Mouse (Mus musculus) forebrain, embryonic 14.5 days (tissue): Measurements from ENCODE around the gene Cacna2d2. TPM values are rescaled to one million over a fixed set of nuclear protein-coding genes. Genes with fewer than 3 reads are reported as not detected.

ENCODE experiments used
- ATAC-seq: fragments of 200-750 bp; cut with Nextera tagmentation; 2 replicates; pipeline ENCODE4 v1.8.0; 2017; ENCODE audit warnings: mild to moderate bottlenecking, moderate library complexity
- DNase-seq: peaks from one replicate; pipeline ENCODE4 v3.0.0-alpha.2; 2015; ENCODE audit warnings: low spot score
- H3K27ac ChIP-seq: fragments of 300-500 bp; sonication (generic); 2 replicates; pipeline ENCODE4 v1.5.1; 2014; ENCODE audit warnings: low read depth, mild to moderate bottlenecking, control low read depth, low read length, moderate library complexity
- H3K27me3 ChIP-seq: fragments of 300-500 bp; sonication (generic); replicated peaks from 2 replicates; pipeline ENCODE4 v1.6.1; 2014; ENCODE audit warnings: low read length, control low read depth, mixed read lengths; ENCODE audit not compliant: control insufficient read depth, insufficient read depth
- H3K36me3 ChIP-seq: fragments of 300-500 bp; sonication (generic); 2 replicates; pipeline ENCODE4 v1.6.1; 2014; ENCODE audit warnings: low read length, control low read depth; ENCODE audit not compliant: control insufficient read depth, insufficient read depth
- H3K4me1 ChIP-seq: fragments of 300-500 bp; sonication (generic); 2 replicates; pipeline ENCODE4 v1.6.1; 2014; ENCODE audit warnings: antibody characterized with exemption, low read length, control low read depth; ENCODE audit not compliant: control insufficient read depth, insufficient read depth
- H3K4me2 ChIP-seq: fragments of 300-500 bp; sonication (generic); 2 replicates; pipeline ENCODE4 v1.6.1; 2014; ENCODE audit warnings: mild to moderate bottlenecking, control low read depth, low read length
- H3K4me3 ChIP-seq: fragments of 300-500 bp; sonication (generic); 2 replicates; pipeline ENCODE4 v1.5.1; 2014; ENCODE audit warnings: low read depth, low read length, control low read depth
- H3K9ac ChIP-seq: fragments of 300-500 bp; sonication (generic); 2 replicates; pipeline ENCODE4 v1.6.1; 2014; ENCODE audit warnings: mild to moderate bottlenecking, low read length, control low read depth, moderate library complexity
- H3K9me3 ChIP-seq: fragments of 300-500 bp; sonication (generic); replicated peaks from 2 replicates; pipeline ENCODE4 v1.6.1; 2016; ENCODE audit warnings: low read length, control low read depth, mixed read lengths; ENCODE audit not compliant: control insufficient read depth
- WGBS: fragments of 180-500 bp; shearing (Covaris S2); extraction: QIAGEN DNeasy Blood & Tissue Kit; methylation state at CpG from one replicate; pipeline ENCODE4 v1.1.7; 2014; 5-methylcytosine and 5-hydroxymethylcytosine counted together
- polyA plus RNA-seq: library from polyadenylated mRNA; unstranded; fragments of >200 nt; fragmentation: Nextera tagmentation; extraction: Ambion mirVana; gene quantifications from 2 replicates; pipeline ENCODE4 v1.2.1, GENCODE M21; 2014

The Cacna2d2 gene
- polyA plus RNA-seq, 1 experiment from 2014 or later: 4.2 TPM

DNA sequence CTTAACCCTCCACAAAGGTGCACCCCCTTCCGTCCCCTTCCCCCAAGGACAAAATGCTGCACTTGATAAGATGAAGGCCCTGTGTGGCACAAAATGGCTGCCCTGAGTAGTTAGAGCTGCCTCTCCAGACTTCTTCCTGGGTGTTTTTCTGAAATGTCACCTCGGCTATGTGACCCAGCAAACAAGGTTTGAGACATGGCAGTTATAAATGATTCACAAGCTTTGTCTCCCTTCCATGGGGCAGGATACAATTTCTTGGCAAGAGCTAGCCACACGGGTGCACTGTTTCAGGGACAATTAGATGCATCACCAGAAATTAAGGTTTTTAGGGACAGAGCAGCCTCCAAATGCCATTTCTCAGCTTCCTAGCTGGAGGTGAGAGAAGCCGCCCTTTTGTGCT is 141.0 kb downstream of the Cacna2d2 start:
- H3K4me2 ChIP-seq: 0 out of 2 replicates have a peak overlapping the region, but pooled peaks have one; percentile 95
- H3K36me3 ChIP-seq: peaks cover 52% of the 10 kb centered on the region
- H3K4me3 ChIP-seq: 0 out of 2 replicates have a peak overlapping the region, but pooled peaks have one; percentile 62

DNA sequence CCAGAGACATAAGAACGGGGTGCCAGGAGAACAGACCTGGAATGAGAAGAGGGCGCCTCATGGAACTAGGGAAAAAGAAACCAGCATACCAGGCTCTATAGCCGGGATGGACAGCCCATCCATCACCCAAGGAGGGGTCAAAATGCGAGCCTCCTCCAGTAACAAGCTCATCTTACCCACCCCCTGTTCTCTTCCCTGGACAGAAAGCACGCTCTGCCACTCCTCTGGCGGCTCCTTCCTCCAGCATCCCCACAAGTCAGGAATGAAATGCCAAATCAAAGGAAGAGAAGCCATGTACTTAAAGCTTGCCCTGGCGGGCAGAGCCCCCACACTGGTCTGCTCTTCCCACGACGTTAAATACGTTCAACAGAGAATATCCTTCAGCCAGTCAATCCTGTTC is 141.6 kb downstream of the Cacna2d2 start:
- H3K36me3 ChIP-seq: peaks cover 52% of the 10 kb centered on the region
- peak overlapping the region; percentile 69 for H3K9ac ChIP-seq
- peak overlapping the region; percentile 95 for H3K4me2 ChIP-seq
- no peak for DNase-seq
- H3K9me3 ChIP-seq: no peaks in the 10 kb centered on the region
- H3K4me3 ChIP-seq: peak overlapping the region; percentile 62
- H3K27ac ChIP-seq: no peak overlapping the region
- no peak for ATAC-seq
- no peaks in the 10 kb centered on the region for H3K27me3 ChIP-seq
- peaks cover 26% of the 10 kb centered on the region for H3K4me1 ChIP-seq
- 44% methylated on average over 10 of the region's 10 CpGs for WGBS

More for the DNA sequence above, 141.0 kb downstream of the Cacna2d2 start:
- peaks cover 32% of the 10 kb centered on the region for H3K4me1 ChIP-seq
- no peak overlapping the region for H3K9ac ChIP-seq
- H3K27ac ChIP-seq: no peak overlapping the region
- H3K9me3 ChIP-seq: no peaks in the 10 kb centered on the region
- DNase-seq: no peak
- 87% methylated on average over 4 of the region's 4 CpGs for WGBS
- no peaks in the 10 kb centered on the region for H3K27me3 ChIP-seq
- ATAC-seq: no peak

DNA sequence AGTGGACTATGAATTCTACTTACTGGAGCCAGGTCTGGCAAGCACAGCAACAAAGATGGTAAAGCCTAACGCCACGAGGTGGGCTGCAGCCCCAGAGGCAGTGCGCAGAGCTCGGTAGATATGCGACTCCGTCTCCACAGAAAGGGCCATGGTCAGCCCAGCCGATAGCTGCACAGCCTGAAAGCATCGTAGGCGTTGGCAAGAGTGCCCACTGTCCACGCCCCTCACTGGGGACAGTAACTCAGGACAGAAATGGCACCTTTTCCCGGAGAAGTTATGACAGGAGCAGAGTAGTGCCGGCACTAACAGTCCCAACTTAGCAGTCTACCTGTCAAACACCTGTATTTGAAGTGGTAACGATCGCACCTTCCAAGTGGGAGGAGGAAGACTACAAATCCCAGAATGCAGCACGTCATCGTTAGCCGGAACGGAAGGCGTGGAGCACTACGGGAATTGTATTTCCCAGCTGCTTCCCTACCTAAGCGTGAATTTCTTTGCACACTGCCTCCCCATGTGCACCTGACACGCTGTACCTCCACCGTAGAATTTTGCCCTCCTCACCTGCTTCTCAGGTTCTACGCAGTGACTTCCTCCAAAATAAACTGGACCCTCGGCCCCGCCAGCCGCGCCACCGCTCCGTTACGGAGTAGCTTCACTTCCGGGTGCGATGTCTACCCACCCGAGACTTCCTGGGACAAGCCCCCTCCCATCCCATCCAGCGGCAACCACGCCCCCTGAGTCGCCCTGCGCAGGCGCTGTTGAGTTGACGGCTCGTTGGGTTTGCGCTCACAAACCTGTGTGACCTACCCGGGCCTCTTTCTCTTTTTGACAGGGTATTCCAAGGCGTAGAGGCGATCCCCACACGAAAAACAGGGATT is 142.3 kb downstream of the Cacna2d2 start, which contains the start of the genes Cyb561d2 and Nprl2:
TSS of gene Cyb561d2 (minus strand) at position 720 of the 878 bp plus-strand sequence.
TSS of gene Nprl2 (plus strand) at position 753 of the 878 bp plus-strand sequence.
- H3K27ac ChIP-seq: peak within 1 kb of the TSS; percentile 27; the same call in 1 of the 2 replicates
- peak; percentile 97 for DNase-seq
- H3K4me1 ChIP-seq: peaks cover 22% of the 10 kb centered on the region
- no peaks in the 10 kb centered on the region for H3K9me3 ChIP-seq
- H3K27me3 ChIP-seq: no peaks in the 10 kb centered on the region
- peak within 1 kb of the TSS; percentile 69 for H3K9ac ChIP-seq
- H3K36me3 ChIP-seq: peaks cover 50% of the 10 kb centered on the region
- peak within 1 kb of the TSS; percentile 95 for H3K4me2 ChIP-seq
- H3K4me3 ChIP-seq: peak within 1 kb of the TSS; percentile 62
- WGBS: under 1% methylated on average over 46 of the region's 46 CpGs
- ATAC-seq: peak; percentile 91

DNA sequence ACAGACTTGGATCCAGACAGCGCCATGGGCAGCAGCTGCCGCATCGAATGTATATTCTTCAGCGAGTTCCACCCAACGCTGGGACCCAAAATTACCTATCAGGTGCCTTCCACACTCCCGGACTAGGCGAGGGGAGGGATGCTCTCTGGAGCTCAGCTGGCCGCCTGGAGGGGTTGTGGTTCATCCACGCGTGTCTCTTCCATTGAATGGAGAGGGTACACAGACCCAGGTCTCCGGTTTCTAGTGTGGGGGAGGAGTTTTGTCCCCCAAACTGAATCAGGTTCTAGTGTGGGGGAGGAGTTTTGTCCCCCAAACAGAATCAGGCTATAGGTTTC is 142.9 kb downstream of the Cacna2d2 start:
- Histone ChIP-seq H3K4me1 (peaks cover 22% of the 10 kb centered on the region), H3K9me3 (no peaks in the 10 kb centered on the region), H3K36me3 (peaks cover 44% of the 10 kb centered on the region), H3K27ac (peak overlapping the region; percentile 3; the same call in 1 of the 2 replicates), H3K4me2 (peak overlapping the region; percentile 95), H3K9ac (peak overlapping the region; percentile 69), H3K27me3 (no peaks in the 10 kb centered on the region), H3K4me3 (peak overlapping the region; percentile 62)
- DNase-seq (no peak), ATAC-seq (peak; percentile 13; the same call in 1 of the 2 replicates)
- 1% methylated on average over 11 of the region's 11 CpGs for WGBS

DNA sequence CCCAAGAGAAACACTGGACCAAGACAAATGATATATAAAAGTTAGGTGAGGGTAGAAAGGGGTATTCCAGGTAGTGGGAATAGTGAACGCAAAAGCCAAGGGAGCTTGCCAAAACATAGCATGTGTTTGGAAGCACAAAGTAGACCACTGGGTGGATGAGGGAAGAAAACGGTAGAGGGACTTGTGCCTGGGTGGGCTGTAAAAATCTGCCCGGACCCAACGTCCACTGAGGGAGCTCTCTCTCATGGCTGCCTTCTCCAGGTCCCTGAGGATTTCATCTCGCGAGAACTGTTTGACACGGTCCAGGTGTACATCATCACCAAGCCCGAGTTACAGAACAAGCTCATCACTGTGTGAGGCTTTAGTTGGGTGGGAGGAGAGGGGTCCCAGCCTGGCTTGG is 143.3 kb downstream of the Cacna2d2 start:
- Histone ChIP-seq H3K27me3 (no peaks in the 10 kb centered on the region), H3K4me1 (peaks cover 23% of the 10 kb centered on the region), H3K4me3 (peak overlapping the region; percentile 62), H3K36me3 (peaks cover 40% of the 10 kb centered on the region), H3K4me2 (peak overlapping the region; percentile 95), H3K9ac (peak overlapping the region; percentile 69), H3K27ac (no peak overlapping the region), H3K9me3 (no peaks in the 10 kb centered on the region)
- DNase-seq (no peak), ATAC-seq (no peak)
- 50% methylated on average over 8 of the region's 8 CpGs for WGBS

DNA sequence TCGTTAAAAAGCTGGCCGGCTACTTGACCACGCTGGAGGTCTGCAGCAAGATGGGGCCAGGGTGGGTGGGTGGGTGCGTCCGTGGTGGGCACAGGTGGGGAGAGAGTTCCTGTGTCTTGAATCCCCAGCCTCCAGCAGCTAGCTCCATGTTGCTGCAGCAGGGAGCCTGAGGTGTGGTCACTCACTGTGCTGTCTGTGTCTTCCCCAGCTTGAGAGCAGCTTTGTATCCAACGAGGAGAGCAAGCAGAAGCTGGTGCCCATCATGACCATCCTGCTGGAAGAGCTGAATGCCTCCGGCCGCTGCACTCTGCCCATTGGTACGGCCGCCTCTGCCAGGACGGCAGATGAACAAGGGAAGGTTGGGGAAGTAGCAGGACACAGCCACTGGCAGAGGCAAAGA is 143.9 kb downstream of the Cacna2d2 start:
- Histone ChIP-seq H3K4me1 (peaks cover 23% of the 10 kb centered on the region), H3K27me3 (no peaks in the 10 kb centered on the region), H3K36me3 (peaks cover 34% of the 10 kb centered on the region), H3K9ac (no peak overlapping the region), H3K4me3 (no peak overlapping the region), H3K9me3 (no peaks in the 10 kb centered on the region), H3K27ac (no peak overlapping the region), H3K4me2 (peak overlapping the region; percentile 95; the same call in 1 of the 2 replicates)
- no peak for ATAC-seq
- DNase-seq: no peak
- WGBS: 85% methylated on average over 11 of the region's 11 CpGs

DNA sequence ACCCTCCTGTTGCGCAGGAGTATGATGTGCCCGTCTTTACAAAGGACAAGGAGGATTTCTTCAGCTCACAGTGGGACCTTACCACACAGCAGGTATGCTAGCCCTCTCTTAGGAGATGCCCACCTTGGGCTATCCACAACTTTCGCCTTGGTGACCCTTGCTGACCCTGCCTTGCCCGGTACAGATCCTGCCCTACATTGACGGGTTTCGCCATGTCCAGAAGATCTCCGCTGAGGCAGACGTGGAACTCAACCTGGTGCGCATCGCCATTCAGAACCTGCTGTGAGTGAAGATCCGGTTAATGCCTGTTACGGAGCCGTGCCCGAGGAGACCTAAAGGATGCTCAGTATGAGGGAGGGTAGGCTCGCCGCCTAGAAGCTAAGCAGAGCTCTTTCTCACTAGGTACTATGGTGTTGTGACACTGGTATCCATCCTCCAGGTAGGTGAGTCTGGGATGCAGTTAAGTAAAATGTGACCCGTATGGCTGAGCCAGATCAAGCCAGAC is 144.8 kb downstream of the Cacna2d2 start:
- H3K9me3 ChIP-seq: no peaks in the 10 kb centered on the region
- H3K27ac ChIP-seq: no peak overlapping the region
- H3K36me3 ChIP-seq: peaks cover 24% of the 10 kb centered on the region
- ATAC-seq (no peak), DNase-seq (no peak)
- no peak overlapping the region for H3K9ac ChIP-seq
- H3K4me3 ChIP-seq: no peak overlapping the region
- WGBS: 94% methylated on average over 17 of the region's 17 CpGs
- no peaks in the 10 kb centered on the region for H3K27me3 ChIP-seq
- no peak overlapping the region for H3K4me2 ChIP-seq
- peaks cover 23% of the 10 kb centered on the region for H3K4me1 ChIP-seq

DNA sequence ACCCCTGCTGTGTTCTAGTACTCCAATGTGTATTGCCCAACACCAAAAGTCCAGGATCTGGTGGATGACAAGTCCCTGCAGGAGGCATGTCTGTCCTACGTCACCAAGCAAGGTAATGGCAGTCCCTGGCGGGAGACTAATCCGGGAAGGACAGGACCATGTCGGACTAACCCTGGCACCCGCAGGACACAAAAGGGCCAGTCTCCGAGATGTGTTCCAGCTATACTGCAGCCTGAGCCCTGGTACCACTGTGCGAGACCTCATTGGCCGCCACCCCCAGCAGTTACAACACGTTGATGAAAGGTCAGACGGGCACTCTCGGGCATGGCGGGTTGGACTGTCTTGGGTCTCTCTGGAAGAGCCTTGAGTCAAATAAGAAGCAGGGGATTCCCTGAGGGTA is 145.3 kb downstream of the Cacna2d2 start:
- no peak for ATAC-seq
- Histone ChIP-seq H3K36me3 (peaks cover 19% of the 10 kb centered on the region), H3K27ac (no peak overlapping the region), H3K27me3 (no peaks in the 10 kb centered on the region), H3K4me3 (no peak overlapping the region), H3K4me2 (no peak overlapping the region), H3K9me3 (no peaks in the 10 kb centered on the region), H3K9ac (no peak overlapping the region), H3K4me1 (peaks cover 23% of the 10 kb centered on the region)
- 93% methylated on average over 12 of the region's 12 CpGs for WGBS
- DNase-seq: no peak

DNA sequence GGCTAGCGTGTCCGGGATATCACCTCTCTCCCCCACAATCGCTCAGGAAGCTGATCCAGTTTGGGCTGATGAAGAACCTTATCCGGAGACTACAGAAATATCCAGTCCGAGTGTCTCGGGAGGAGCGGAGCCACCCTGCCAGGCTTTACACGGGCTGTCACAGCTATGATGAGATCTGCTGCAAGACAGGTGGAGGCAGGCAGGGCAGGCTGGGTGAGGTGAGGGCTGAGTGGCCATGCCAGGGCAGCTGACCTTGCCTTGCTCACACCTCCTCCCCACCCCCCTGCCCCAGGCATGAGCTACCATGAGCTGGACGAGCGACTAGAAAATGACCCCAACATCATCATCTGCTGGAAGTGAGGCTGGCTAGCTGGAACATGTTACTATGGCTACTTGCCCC is 145.8 kb downstream of the Cacna2d2 start:
- WGBS: 86% methylated on average over 10 of the region's 10 CpGs
- no peak for DNase-seq
- no peak for ATAC-seq
- Histone ChIP-seq H3K27ac (no peak overlapping the region), H3K4me2 (no peak overlapping the region), H3K4me3 (no peak overlapping the region), H3K27me3 (no peaks in the 10 kb centered on the region; the same call in 1 of the 2 replicates), H3K36me3 (peaks cover 15% of the 10 kb centered on the region), H3K4me1 (peaks cover 23% of the 10 kb centered on the region), H3K9me3 (no peaks in the 10 kb centered on the region), H3K9ac (no peak overlapping the region)
